Mouse (Mus musculus): ENCODE measurements around the gene Slc25a40.

GRCm38 (mm10) chr5:8422157-8422931 is at the start of gene Slc25a40, which contains the start of gene Dbf4:
- TF ChIP-seq CTCF (IDR thresholded peaks at IDR 0.05; ENCODE audit: borderline replicate concordance, control insufficient read depth, extremely low read depth, insufficient read depth, low read length, poor library complexity), result peak; percentile 55; the same call in 1 of the 2 replicates
- TF ChIP-seq POLR2A (IDR thresholded peaks at IDR 0.05; ENCODE audit: control insufficient read depth, extremely low read depth, insufficient read depth, low read length, poor library complexity), result peak; percentile 70

Measured in thymus, adult 2 months (tissue).